Mouse (Mus musculus): ENCODE measurements around the gene Olfr26. TPM values are rescaled to one million over a fixed set of nuclear protein-coding genes. Genes with fewer than 3 reads are reported as not detected.

Gene Olfr26
- not detected for polyA plus RNA-seq (2014; fragmentation: Illumina TruSeq; extraction: RNeasy Lipid Tissue Mini Kit (QIAGEN cat#74804); ENCODE audit: low read depth, low replicate concordance)

GRCm38 (mm10) chr9:38854760-38855159, at the start of gene Olfr26:
Olfr26 (plus strand) TSS chr9:38855060.

GRCm38 (mm10) chr9:38814314-38814713, 40.5 kb upstream of the Olfr26 start, which contains the start of gene Olfr922:
Olfr922 (plus strand) TSS chr9:38814614.

GRCm38 (mm10) chr9:38826245-38826644, 28.6 kb upstream of the Olfr26 start, which contains the start of gene Olfr923:
Olfr923 (plus strand) TSS chr9:38826545.

GRCm38 (mm10) chr9:38844149-38844548, 10.7 kb upstream of the Olfr26 start, which contains the start of gene Olfr924:
Olfr924 (plus strand) TSS chr9:38844449.

GRCm38 (mm10) chr9:38876826-38877225, 22.0 kb downstream of the Olfr26 start, which contains the start of gene Olfr926:
Olfr926 (plus strand) TSS chr9:38877126.

Other genes with a start within 250 kb of the Olfr26 start
- gene Olfr914, start 250.0 kb upstream of the Olfr26 start, polyA plus RNA-seq (2014; fragmentation: Illumina TruSeq; extraction: RNeasy Lipid Tissue Mini Kit (QIAGEN cat#74804); ENCODE audit: low read depth, low replicate concordance): not detected
- not detected for gene Olfr916, start 195.2 kb upstream of the Olfr26 start, polyA plus RNA-seq (2014; fragmentation: Illumina TruSeq; extraction: RNeasy Lipid Tissue Mini Kit (QIAGEN cat#74804); ENCODE audit: low read depth, low replicate concordance)
- gene Olfr917, start 189.2 kb upstream of the Olfr26 start, polyA plus RNA-seq (2014; fragmentation: Illumina TruSeq; extraction: RNeasy Lipid Tissue Mini Kit (QIAGEN cat#74804); ENCODE audit: low read depth, low replicate concordance): not detected
- not detected for gene Olfr918, start 180.5 kb upstream of the Olfr26 start, polyA plus RNA-seq (2014; fragmentation: Illumina TruSeq; extraction: RNeasy Lipid Tissue Mini Kit (QIAGEN cat#74804); ENCODE audit: low read depth, low replicate concordance)
- not detected for gene Olfr919, start 151.4 kb upstream of the Olfr26 start, polyA plus RNA-seq (2014; fragmentation: Illumina TruSeq; extraction: RNeasy Lipid Tissue Mini Kit (QIAGEN cat#74804); ENCODE audit: low read depth, low replicate concordance)
- 120 TPM for gene Vwa5a, start 136.8 kb upstream of the Olfr26 start, polyA plus RNA-seq (2014; fragmentation: Illumina TruSeq; extraction: RNeasy Lipid Tissue Mini Kit (QIAGEN cat#74804); ENCODE audit: low read depth, low replicate concordance)
- gene Olfr920, start 102.8 kb upstream of the Olfr26 start, polyA plus RNA-seq (2014; fragmentation: Illumina TruSeq; extraction: RNeasy Lipid Tissue Mini Kit (QIAGEN cat#74804); ENCODE audit: low read depth, low replicate concordance): 2.5 TPM
- not detected for gene Olfr921, start 82.0 kb upstream of the Olfr26 start, polyA plus RNA-seq (2014; fragmentation: Illumina TruSeq; extraction: RNeasy Lipid Tissue Mini Kit (QIAGEN cat#74804); ENCODE audit: low read depth, low replicate concordance)
- not detected for gene Olfr922, start 40.4 kb upstream of the Olfr26 start, polyA plus RNA-seq (2014; fragmentation: Illumina TruSeq; extraction: RNeasy Lipid Tissue Mini Kit (QIAGEN cat#74804); ENCODE audit: low read depth, low replicate concordance)
- not detected for gene Olfr923, start 28.5 kb upstream of the Olfr26 start, polyA plus RNA-seq (2014; fragmentation: Illumina TruSeq; extraction: RNeasy Lipid Tissue Mini Kit (QIAGEN cat#74804); ENCODE audit: low read depth, low replicate concordance)
- not detected for gene Olfr924, start 10.6 kb upstream of the Olfr26 start, polyA plus RNA-seq (2014; fragmentation: Illumina TruSeq; extraction: RNeasy Lipid Tissue Mini Kit (QIAGEN cat#74804); ENCODE audit: low read depth, low replicate concordance)
- not detected for gene Olfr926, start 22.1 kb downstream of the Olfr26 start, polyA plus RNA-seq (2014; fragmentation: Illumina TruSeq; extraction: RNeasy Lipid Tissue Mini Kit (QIAGEN cat#74804); ENCODE audit: low read depth, low replicate concordance)
- gene Olfr930, start 74.7 kb downstream of the Olfr26 start, polyA plus RNA-seq (2014; fragmentation: Illumina TruSeq; extraction: RNeasy Lipid Tissue Mini Kit (QIAGEN cat#74804); ENCODE audit: low read depth, low replicate concordance): not detected
- gene Olfr933, start 117.3 kb downstream of the Olfr26 start, polyA plus RNA-seq (2014; fragmentation: Illumina TruSeq; extraction: RNeasy Lipid Tissue Mini Kit (QIAGEN cat#74804); ENCODE audit: low read depth, low replicate concordance): not detected
- gene Olfr934, start 133.3 kb downstream of the Olfr26 start, polyA plus RNA-seq (2014; fragmentation: Illumina TruSeq; extraction: RNeasy Lipid Tissue Mini Kit (QIAGEN cat#74804); ENCODE audit: low read depth, low replicate concordance): not detected
- gene Olfr935, start 144.6 kb downstream of the Olfr26 start, polyA plus RNA-seq (2014; fragmentation: Illumina TruSeq; extraction: RNeasy Lipid Tissue Mini Kit (QIAGEN cat#74804); ENCODE audit: low read depth, low replicate concordance): not detected
- not detected for gene Olfr146, start 168.3 kb downstream of the Olfr26 start, polyA plus RNA-seq (2014; fragmentation: Illumina TruSeq; extraction: RNeasy Lipid Tissue Mini Kit (QIAGEN cat#74804); ENCODE audit: low read depth, low replicate concordance)
- gene Olfr937, start 209.9 kb downstream of the Olfr26 start, polyA plus RNA-seq (2014; fragmentation: Illumina TruSeq; extraction: RNeasy Lipid Tissue Mini Kit (QIAGEN cat#74804); ENCODE audit: low read depth, low replicate concordance): not detected
- gene Olfr938, start 223.8 kb downstream of the Olfr26 start, polyA plus RNA-seq (2014; fragmentation: Illumina TruSeq; extraction: RNeasy Lipid Tissue Mini Kit (QIAGEN cat#74804); ENCODE audit: low read depth, low replicate concordance): not detected

All from adrenal gland, adult 10 weeks (tissue).